Mouse (Mus musculus): ENCODE measurements at regions not wholly inside any gene's neighbourhood (a gene's known extent, or its start where the extent isn't known, plus 50 kb on each side); places are given as distances from the start of the nearest gene placed in this dataset.

DNA sequence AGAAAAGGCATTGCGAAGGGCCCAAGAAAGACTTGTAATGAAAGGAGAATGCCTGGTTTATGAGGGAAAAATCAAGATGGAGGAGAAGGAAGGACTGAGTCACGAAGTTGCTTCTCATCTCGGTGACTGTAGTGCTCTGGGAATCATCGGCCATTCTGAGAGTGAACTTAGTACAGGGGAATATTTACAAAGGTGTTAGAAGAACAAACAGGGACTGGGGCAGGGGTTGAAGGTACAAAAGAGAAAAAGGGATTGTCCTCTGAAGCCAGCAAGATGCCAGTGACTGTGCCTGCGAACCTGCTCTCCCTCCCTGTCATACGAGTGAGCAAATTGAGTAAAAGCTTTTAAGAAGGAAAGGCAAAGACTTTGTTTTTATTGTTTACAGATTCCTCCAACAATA, 78.1 kb upstream of the Ywhaq start:
- Histone ChIP-seq H3K9ac (ENCODE audit: low read depth, low read length) (no peak overlapping the region), H3K36me3 (ENCODE audit: control insufficient read depth, insufficient read depth, low read length) (no peaks in the 10 kb centered on the region), H3K27ac (replicated peaks; ENCODE audit: insufficient read depth, low read depth, low read length) (no peak overlapping the region), H3K27me3 (ENCODE audit: control insufficient read depth, insufficient read depth, low read length) (no peaks in the 10 kb centered on the region), H3K79me2 (ENCODE audit: control insufficient read depth, insufficient read depth, low read length) (no peaks in the 10 kb centered on the region), H3K4me3 (ENCODE audit: insufficient read depth, low read depth, low read length) (no peak overlapping the region), H3K4me1 (ENCODE audit: control insufficient read depth, insufficient read depth, low read length) (peaks cover 5% of the 10 kb centered on the region; the same call in 1 of the 2 replicates)
- DNase-seq (ENCODE audit: extremely low read depth, low read depth, low spot score) = peak; percentile 90
- 31% methylated on average over 6 of the region's 6 CpGs for WGBS
- TF ChIP-seq CTCF (IDR thresholded peaks at IDR 0.05; ENCODE audit: low read depth, low read length) (no peak), POLR2A (IDR thresholded peaks at IDR 0.05; ENCODE audit: extremely low read depth, insufficient read depth, low read length) (no peak)

DNA sequence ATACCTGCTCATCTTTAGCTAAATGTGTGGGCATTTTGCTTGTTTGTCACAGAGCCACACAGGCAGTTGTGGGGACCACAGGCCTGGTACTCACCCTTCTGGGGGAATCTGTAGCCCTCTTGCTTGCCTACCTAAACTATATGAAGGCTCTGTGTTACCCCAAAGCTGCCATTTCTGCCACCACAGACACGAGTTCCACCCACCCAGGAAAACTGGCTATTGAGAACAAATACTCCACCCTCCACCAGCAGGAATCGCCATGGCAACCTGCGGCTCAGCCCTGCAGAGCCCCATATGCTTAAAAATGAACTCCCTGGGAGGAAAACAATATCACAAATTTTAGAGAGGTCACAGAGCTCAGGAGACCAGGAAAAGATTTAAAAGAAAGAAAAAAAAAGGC, 76.0 kb upstream of the Ywhaq start:
- 82% methylated on average over 3 of the region's 3 CpGs for WGBS
- Histone ChIP-seq H3K4me3 (ENCODE audit: insufficient read depth, low read depth, low read length) (no peak overlapping the region), H3K36me3 (ENCODE audit: control insufficient read depth, insufficient read depth, low read length) (no peaks in the 10 kb centered on the region), H3K27me3 (ENCODE audit: control insufficient read depth, insufficient read depth, low read length) (no peaks in the 10 kb centered on the region), H3K9ac (ENCODE audit: low read depth, low read length) (no peak overlapping the region), H3K27ac (replicated peaks; ENCODE audit: insufficient read depth, low read depth, low read length) (no peak overlapping the region), H3K4me1 (ENCODE audit: control insufficient read depth, insufficient read depth, low read length) (peaks cover 5% of the 10 kb centered on the region; the same call in 1 of the 2 replicates), H3K79me2 (ENCODE audit: control insufficient read depth, insufficient read depth, low read length) (no peaks in the 10 kb centered on the region)
- TF ChIP-seq POLR2A (IDR thresholded peaks at IDR 0.05; ENCODE audit: extremely low read depth, insufficient read depth, low read length) (no peak), CTCF (IDR thresholded peaks at IDR 0.05; ENCODE audit: low read depth, low read length) (no peak)
- no peak for DNase-seq (ENCODE audit: extremely low read depth, low read depth, low spot score)

GRCm38 (mm10) chr12:21492549-21493291, 75.3 kb upstream of the Ywhaq start:
- Histone ChIP-seq H3K4me3 (ENCODE audit: insufficient read depth, low read depth, low read length) (no peak overlapping the region), H3K27me3 (ENCODE audit: control insufficient read depth, insufficient read depth, low read length) (no peaks in the 10 kb centered on the region), H3K9ac (ENCODE audit: low read depth, low read length) (no peak overlapping the region), H3K27ac (replicated peaks; ENCODE audit: insufficient read depth, low read depth, low read length) (no peak overlapping the region), H3K79me2 (ENCODE audit: control insufficient read depth, insufficient read depth, low read length) (no peaks in the 10 kb centered on the region), H3K36me3 (ENCODE audit: control insufficient read depth, insufficient read depth, low read length) (no peaks in the 10 kb centered on the region), H3K4me1 (ENCODE audit: control insufficient read depth, insufficient read depth, low read length) (peaks cover 5% of the 10 kb centered on the region; the same call in 1 of the 2 replicates)
- 55% methylated on average over 8 of the region's 8 CpGs for WGBS
- TF ChIP-seq CTCF (IDR thresholded peaks at IDR 0.05; ENCODE audit: low read depth, low read length) (no peak), POLR2A (IDR thresholded peaks at IDR 0.05; ENCODE audit: extremely low read depth, insufficient read depth, low read length) (no peak)
- DNase-seq (ENCODE audit: extremely low read depth, low read depth, low spot score) = peak; percentile 42

DNA sequence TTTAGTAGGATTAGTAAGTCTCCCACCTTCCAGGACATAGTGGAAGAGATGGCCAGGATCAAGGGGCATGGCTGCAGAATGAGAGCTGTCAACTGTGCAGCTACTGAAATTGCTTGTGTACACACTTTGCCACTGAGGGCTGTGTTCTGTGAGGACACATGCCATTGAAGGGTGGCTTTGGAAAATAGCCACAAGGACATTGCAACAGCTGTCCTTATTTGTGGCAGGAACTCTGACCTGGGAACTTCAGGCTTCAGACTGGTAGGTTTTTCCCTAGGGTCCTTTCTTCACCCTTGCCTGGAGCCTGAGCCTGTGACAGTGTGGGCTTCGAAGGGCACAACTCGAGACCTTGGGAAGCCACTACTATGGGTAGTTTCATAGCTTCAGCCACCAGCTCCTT, 64.2 kb upstream of the Ywhaq start:
- Histone ChIP-seq H3K4me3 (ENCODE audit: insufficient read depth, low read depth, low read length) (no peak overlapping the region), H3K36me3 (ENCODE audit: control insufficient read depth, insufficient read depth, low read length) (no peaks in the 10 kb centered on the region), H3K27me3 (ENCODE audit: control insufficient read depth, insufficient read depth, low read length) (no peaks in the 10 kb centered on the region), H3K4me1 (ENCODE audit: control insufficient read depth, insufficient read depth, low read length) (0 out of 2 replicates have a peak, but pooled peaks cover 2% of the 10 kb centered on the region), H3K9ac (ENCODE audit: low read depth, low read length) (no peak overlapping the region), H3K79me2 (ENCODE audit: control insufficient read depth, insufficient read depth, low read length) (no peaks in the 10 kb centered on the region), H3K27ac (replicated peaks; ENCODE audit: insufficient read depth, low read depth, low read length) (no peak overlapping the region)
- TF ChIP-seq POLR2A (IDR thresholded peaks at IDR 0.05; ENCODE audit: extremely low read depth, insufficient read depth, low read length) = no peak
- TF ChIP-seq CTCF (IDR thresholded peaks at IDR 0.05; ENCODE audit: low read depth, low read length) = no peak
- DNase-seq (ENCODE audit: extremely low read depth, low read depth, low spot score) = peak; percentile 78
- WGBS = 86% methylated on average over 2 of the region's 2 CpGs

DNA sequence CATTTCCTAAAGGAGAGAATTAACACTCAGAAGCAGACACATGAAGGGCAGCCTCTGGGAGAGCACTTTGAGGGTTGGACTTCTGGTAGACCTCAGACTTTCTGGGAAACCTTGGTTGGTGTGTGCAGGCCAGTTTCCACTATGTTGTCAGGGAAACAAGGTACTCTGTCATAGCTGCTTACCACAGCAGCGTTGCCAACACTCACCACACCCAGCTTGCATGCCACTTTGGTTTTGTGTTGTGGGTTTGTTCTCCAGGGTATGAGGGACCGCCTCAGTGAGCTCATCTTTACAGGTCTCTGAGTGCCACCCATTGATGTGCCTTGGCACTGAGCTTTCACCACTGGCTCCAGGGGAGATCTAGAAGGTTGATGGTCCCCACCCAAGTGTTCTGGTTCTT, 62.8 kb upstream of the Ywhaq start:
- 81% methylated on average over 2 of the region's 2 CpGs for WGBS
- Histone ChIP-seq H3K9ac (ENCODE audit: low read depth, low read length) (no peak overlapping the region), H3K27me3 (ENCODE audit: control insufficient read depth, insufficient read depth, low read length) (no peaks in the 10 kb centered on the region), H3K36me3 (ENCODE audit: control insufficient read depth, insufficient read depth, low read length) (no peaks in the 10 kb centered on the region), H3K4me3 (ENCODE audit: insufficient read depth, low read depth, low read length) (no peak overlapping the region), H3K79me2 (ENCODE audit: control insufficient read depth, insufficient read depth, low read length) (no peaks in the 10 kb centered on the region), H3K4me1 (ENCODE audit: control insufficient read depth, insufficient read depth, low read length) (0 out of 2 replicates have a peak, but pooled peaks cover 2% of the 10 kb centered on the region), H3K27ac (replicated peaks; ENCODE audit: insufficient read depth, low read depth, low read length) (no peak overlapping the region)
- TF ChIP-seq CTCF (IDR thresholded peaks at IDR 0.05; ENCODE audit: low read depth, low read length) = no peak
- TF ChIP-seq POLR2A (IDR thresholded peaks at IDR 0.05; ENCODE audit: extremely low read depth, insufficient read depth, low read length) = no peak
- DNase-seq (ENCODE audit: extremely low read depth, low read depth, low spot score) = no peak

DNA sequence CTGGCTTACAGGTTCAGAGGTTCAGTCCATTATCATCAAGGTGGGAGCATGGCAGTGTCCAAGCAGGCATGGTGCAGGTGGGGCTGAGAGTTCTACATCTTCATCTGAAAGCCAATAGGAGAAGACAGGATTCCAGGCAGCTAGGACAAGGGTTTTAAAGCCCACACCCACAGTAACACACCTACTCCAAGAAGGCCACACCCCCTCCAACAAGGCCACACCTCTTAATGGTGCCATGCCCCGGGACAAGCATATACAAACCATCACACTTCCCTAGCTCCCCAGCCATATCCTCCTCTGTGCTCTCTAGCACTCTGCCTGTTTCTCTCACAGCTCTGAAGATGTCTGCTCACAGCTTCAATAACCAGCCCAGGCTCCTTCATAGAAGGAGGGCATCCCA, 61.8 kb upstream of the Ywhaq start:
- no peak overlapping the region for H3K27ac ChIP-seq (replicated peaks; ENCODE audit: insufficient read depth, low read depth, low read length)
- no peak for DNase-seq (ENCODE audit: extremely low read depth, low read depth, low spot score)
- whole genome bisulfite sequencing = 74% methylated on average over 1 of the region's 1 CpGs
- no peak overlapping the region for H3K4me3 ChIP-seq (ENCODE audit: insufficient read depth, low read depth, low read length)
- H3K4me1 ChIP-seq (ENCODE audit: control insufficient read depth, insufficient read depth, low read length) = 0 out of 2 replicates have a peak, but pooled peaks cover 2% of the 10 kb centered on the region
- TF ChIP-seq CTCF (IDR thresholded peaks at IDR 0.05; ENCODE audit: low read depth, low read length) = no peak
- no peak for TF ChIP-seq POLR2A (IDR thresholded peaks at IDR 0.05; ENCODE audit: extremely low read depth, insufficient read depth, low read length)
- H3K9ac ChIP-seq (ENCODE audit: low read depth, low read length) = no peak overlapping the region
- no peaks in the 10 kb centered on the region for H3K27me3 ChIP-seq (ENCODE audit: control insufficient read depth, insufficient read depth, low read length)
- no peaks in the 10 kb centered on the region for H3K79me2 ChIP-seq (ENCODE audit: control insufficient read depth, insufficient read depth, low read length)
- H3K36me3 ChIP-seq (ENCODE audit: control insufficient read depth, insufficient read depth, low read length) = no peaks in the 10 kb centered on the region
